Mouse (Mus musculus) urinary bladder, postnatal 25 days (tissue): ENCODE results near the gene Cpa4.

Experiments
- DNase-seq: peaks from one replicate; pipeline ENCODE4 v3.0.0; 2022; ENCODE audit warnings: low spot score

The Cpa4 gene

GRCm38 (mm10) chr6:30551644-30552580 is 16.3 kb upstream of the Cpa4 start:
- DNase-seq = no peak

DNA sequence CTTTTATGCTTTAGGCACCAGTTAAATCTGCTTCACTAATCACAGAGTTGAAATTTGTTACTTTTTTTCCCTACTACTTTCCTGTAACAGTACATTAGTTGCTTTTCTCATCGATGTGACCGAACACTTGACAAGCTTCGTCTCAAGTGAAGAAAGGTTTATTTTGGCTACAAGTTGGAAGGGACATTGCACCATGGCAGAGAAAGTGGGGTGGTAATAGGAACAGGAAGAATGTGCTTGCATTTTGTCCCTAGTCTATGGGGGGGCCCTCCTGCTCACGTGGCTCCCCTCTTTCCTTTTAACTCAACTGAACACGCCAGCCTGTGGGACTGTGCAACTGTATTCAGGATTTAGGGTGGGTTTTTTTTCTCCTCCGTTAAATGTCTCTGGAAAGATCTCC is 15.5 kb upstream of the Cpa4 start:
- no peak for DNase-seq

DNA sequence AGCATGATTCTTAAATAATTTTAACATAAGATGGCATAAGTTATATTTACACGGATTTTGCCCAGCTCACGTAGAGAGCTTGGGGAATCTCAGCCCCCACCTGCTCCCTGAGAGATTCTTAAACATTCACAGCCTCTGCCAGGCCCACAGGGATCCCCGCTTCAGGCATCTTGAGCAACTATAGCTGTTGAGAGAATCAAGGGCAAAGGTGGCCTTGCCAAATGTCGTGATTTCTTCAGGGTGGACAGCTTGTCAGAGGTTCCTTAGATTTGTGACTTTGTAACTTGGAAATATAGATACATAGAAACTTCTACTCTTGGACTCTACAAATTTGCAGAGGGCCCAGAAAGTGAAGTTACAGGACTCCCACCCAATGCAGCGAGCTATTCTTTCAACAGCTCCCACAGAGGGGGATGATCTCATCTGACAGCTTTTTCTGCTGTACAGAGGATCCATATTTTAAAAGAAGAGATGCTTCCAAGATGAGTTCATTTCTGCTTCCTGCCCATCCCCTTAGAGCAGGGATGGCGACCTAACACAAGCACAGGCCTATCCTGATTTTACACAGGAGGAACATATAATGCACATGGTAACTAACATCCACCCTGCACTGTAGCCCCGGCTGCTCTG is 14.7 kb upstream of the Cpa4 start:
- no peak for DNase-seq

GRCm38 (mm10) chr6:30554092-30554491 is 14.1 kb upstream of the Cpa4 start:
- no peak for DNase-seq

DNA sequence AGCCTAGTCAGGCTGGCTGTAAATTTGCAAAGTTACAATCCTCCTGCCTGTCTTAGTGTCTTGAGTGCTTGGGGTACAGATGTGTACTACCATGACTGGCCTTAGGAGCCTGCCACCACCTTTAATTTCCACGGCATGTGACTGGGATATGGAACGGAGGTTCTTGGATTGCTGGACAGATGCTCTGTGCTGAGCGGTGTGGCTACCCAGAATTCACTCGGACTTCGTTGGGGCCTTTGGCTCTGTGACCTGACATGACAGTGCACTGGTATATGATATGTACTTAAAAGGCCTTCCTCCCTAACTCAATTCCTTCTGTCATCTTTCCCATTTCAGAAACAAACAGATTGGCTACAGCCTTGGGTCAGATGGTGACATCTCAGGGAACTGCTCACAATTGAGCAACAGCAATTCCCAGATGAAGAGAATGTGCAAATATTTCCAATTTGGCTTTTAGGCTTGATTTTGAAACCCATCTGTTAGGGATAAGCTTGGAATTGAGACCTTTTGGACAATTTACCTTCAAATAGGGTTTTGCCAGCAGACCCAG is 13.5 kb upstream of the Cpa4 start:
- DNase-seq = no peak

- DNase-seq = no peak
Measured at GRCm38 (mm10) chr6:30556080-30556479, 12.1 kb upstream of the Cpa4 start.

- DNase-seq = no peak
Measured at GRCm38 (mm10) chr6:30559726-30560125, 8.4 kb upstream of the Cpa4 start.

DNA sequence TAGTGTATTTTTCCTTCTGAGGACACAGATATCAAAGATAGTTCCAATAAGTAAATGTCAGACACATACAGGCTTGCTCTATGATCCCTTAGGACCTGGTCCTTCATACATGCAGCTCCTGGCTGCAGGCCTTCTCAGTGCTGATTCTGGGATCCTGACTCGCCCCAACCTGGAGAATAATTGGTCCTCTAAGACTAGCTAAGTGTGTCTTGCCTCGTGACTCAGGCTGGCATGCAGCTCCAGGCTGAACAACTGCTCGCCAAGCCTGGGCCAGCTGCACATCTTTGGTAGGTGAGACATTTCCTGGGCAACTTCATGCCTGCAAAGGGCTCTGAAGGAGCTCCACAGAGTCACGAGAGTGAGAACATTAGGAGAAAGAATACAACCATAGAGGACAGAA is 6.0 kb upstream of the Cpa4 start:
- DNase-seq = no peak

DNA sequence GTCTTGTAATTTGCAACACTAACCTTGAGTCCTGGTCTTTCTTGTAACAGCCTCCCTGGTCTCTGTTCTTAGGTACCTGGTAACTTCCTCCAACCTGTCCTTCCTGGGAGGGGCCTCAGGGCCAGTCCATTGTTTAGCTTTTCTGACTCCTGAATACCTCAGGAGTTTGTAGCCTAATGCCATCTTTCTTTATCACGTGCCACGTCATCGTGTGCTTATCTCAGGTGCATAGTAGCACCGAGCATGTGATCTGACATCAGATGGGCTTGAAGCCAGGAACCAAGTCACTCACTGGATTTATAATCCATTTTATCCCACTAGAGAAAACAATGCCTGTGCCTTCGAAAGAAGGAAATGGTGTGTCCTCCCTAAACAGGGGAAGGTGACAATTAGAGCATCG is 4.6 kb upstream of the Cpa4 start:
- DNase-seq = no peak

- DNase-seq = no peak
Measured at GRCm38 (mm10) chr6:30564051-30564450, 4.1 kb upstream of the Cpa4 start.

DNA sequence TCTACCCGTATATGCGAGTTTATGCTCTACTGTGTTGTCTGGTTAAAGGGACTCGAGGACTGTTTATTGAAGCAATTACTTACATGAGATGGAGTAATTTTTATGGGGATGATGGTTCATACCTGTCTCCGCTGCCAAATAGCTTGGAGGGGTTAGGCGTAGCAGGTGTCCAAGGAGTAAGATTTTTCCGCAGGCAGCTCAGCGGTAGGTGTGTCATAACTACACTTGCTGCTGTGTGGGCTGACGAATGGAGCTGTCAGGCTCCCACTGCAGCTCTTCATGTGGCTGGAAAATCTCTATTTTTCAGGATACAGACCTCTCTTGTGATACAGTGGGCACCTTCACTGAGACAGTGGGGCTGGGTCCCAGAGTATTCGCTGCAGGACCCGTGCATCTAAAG is 1.2 kb downstream of the Cpa4 start:
- no peak for DNase-seq

GRCm38 (mm10) chr6:30570012-30570411 is 1.8 kb downstream of the Cpa4 start:
- no peak for DNase-seq

DNA sequence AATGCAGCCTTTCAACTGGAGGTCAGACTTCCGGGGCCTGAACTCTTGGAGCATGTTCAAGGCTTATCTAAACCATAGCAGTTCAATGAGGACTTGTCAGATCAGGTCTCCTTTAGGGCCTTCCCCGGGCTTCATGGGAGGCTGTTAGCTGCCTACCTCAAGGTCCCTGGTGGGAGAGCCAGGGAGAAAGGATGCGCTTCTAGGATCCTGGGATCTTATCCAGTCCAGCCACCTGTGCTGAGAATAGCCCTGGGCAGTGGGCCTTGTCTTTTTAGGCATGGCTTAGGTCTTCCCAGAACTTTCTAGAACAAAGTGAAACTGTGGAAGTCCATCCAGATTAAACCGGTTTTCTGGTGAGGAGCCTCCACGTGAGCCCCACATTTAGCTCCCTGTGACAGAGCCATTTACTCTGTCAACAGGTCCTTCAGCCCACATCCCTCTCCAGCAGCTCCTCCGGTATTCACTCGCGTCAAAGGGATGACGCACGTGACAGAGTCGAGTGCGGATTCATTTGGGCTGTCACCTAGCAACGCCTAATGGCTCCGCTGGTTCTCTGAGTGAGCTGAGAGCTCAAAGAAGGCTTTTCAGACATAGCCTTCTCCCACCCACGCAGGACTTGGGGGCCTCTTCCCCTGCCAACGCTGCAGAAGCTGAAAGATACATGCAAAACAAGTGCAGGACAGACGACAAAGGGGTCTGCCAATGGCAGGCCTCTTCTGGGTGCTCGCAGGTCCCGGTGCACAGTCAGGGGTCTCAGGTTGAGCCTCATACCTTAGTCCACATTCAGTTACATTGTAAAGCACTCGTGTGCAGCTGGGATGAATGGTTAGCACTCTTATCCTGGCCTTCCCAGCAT is 4.5 kb downstream of the Cpa4 start:
- DNase-seq = no peak

DNA sequence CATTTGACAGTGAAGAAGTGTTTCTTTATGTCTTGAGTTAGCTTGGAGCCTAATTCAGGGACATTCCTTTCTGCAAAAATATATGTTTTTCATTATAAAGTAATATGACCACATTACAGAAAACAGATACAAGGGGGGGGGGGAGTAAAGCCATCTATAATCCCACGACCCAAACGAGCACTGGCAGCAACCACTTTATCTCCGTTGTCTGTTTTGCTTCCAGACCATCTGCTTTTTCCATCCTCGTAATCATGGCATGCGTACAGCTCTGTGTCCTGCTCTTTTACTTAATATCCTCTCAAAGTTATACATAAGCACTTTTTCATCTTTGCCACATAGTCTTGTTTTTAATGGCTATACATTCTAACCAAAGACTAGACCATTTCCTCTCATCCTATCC is 5.2 kb downstream of the Cpa4 start:
- DNase-seq = no peak

DNA sequence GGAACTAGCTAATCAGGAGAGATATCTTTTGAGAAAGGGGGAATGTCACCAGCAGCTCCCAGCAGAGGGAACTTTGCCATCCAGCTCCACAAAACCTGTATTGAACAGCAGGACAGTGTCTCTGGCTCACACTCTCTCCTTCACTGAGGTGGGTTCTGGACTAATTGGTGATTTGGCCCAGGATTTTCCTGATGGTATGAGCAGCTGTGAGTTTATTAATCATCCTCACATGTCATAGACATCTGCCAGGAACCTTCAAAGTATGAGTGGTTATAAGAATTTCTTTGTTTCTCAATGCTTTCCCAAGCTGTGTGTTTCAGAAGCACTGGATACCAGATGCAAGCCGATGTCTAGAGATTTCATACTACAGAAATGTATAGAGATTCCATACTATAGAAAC is 6.8 kb downstream of the Cpa4 start:
- no peak for DNase-seq

DNA sequence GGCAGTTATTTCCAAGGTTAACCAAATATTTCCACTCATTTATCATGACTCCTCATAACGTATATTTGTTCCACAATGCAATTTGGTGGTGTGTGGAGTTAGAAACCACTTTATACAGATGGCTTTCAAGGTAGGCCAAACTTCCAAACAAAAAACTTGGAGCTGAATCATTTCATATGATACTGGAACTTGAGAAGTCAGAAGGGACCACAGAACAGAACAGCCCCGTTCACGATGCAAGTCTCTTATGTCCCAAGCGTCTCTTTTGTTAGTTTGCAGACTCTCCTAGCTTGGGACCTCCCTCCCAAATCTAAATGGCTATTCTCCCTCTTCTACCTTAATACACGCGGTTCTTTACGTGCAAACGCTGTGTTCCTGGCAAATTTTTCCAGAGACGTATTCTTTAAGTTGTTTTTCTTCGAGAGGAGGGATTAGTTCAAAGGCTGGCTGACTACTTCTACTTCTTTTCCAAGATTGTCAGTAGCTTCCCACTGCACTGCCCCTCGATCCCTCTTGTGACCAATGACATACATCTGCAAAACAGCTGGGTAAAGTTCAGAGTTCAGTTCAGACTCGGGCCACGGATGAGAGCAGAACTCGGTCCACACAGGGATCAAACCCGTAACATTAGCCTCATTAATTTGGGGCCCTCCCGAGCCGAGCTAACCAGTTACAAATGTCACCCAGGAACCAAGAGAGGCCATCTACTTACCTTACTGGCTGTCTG is 8.5 kb downstream of the Cpa4 start:
- DNase-seq = no peak

GRCm38 (mm10) chr6:30579961-30580840 is 12.0 kb downstream of the Cpa4 start:
- DNase-seq = no peak

DNA sequence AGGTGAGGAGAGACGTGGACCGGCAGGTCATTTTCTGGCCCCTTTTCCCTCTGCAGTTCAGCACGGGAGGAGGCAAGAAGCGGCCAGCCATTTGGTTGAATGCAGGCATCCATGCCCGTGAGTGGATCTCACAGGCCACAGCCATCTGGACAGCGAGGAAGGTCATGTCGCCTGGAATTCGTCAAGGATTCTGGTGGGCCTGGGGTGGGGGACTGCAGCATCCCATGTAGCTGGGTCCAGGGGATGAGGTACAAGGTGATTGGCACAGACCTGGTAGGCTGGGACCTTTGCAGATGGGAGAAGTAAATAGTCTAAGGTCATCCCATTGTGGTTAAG is 12.6 kb downstream of the Cpa4 start:
- DNase-seq = no peak

- DNase-seq = no peak
Measured at GRCm38 (mm10) chr6:30586886-30587442, 18.8 kb downstream of the Cpa4 start.

DNA sequence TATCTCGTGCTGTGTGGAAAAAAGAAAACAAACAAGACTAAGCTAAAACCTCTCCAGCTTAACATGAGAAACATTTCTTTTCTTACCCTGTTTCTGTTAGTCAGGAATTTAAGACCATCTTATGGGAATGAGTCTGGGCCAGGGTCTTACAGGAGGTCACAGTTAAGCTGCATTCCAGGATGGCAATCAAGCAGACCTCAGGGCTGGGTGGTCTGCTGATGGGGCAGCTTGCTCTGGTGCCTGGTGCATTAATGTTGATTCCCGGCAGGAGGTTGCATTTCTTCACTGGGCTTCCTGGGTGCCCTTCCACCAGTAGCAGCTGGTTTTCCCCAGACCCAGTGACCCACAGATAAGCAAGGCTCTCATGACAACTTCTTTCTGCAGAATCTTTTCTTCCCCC is 21.6 kb downstream of the Cpa4 start:
- DNase-seq = no peak
